Mouse (Mus musculus) fibroblast of lung, adult 2 months (primary cell): ENCODE results near the gene Notch2.
"Not testable (repeated sequence)": the region's sequence is repeated elsewhere in the genome, so short reads cannot be mapped to it uniquely, and the experiment has no call there.

ENCODE experiments used
- DNase-seq: peaks from one replicate; pipeline ENCODE4 v3.0.0-alpha.2; 2011; ENCODE audit warnings: low read depth

The Notch2 gene

GRCm38 (mm10) chr3:98104851-98105471 is 91.6 kb downstream of the Notch2 start:
- DNase-seq: peak; percentile 90

- DNase-seq: no peak
Observed at GRCm38 (mm10) chr3:98105496-98105895, 92.2 kb downstream of the Notch2 start.

- DNase-seq: no peak
Observed at GRCm38 (mm10) chr3:98106115-98106514, 92.8 kb downstream of the Notch2 start.

- peak; percentile 88 for DNase-seq
Observed at GRCm38 (mm10) chr3:98106590-98107313, 93.4 kb downstream of the Notch2 start.

GRCm38 (mm10) chr3:98108416-98108815 is 95.1 kb downstream of the Notch2 start:
- DNase-seq: peak; percentile 93

- DNase-seq: no peak
Observed at GRCm38 (mm10) chr3:98108866-98109265, 95.5 kb downstream of the Notch2 start.

GRCm38 (mm10) chr3:98110610-98111009 is 97.3 kb downstream of the Notch2 start:
- DNase-seq: no peak

GRCm38 (mm10) chr3:98118252-98118651 is 104.9 kb downstream of the Notch2 start:
- no peak for DNase-seq

GRCm38 (mm10) chr3:98119338-98119737 is 106.0 kb downstream of the Notch2 start:
- no peak for DNase-seq

GRCm38 (mm10) chr3:98120884-98121283 is 107.6 kb downstream of the Notch2 start:
- no peak for DNase-seq

GRCm38 (mm10) chr3:98127775-98128174 is 114.4 kb downstream of the Notch2 start:
- DNase-seq: no peak

- no peak for DNase-seq
Observed at GRCm38 (mm10) chr3:98128716-98129115, 115.4 kb downstream of the Notch2 start.

- DNase-seq: not testable (repeated sequence)
Observed at GRCm38 (mm10) chr3:98132140-98132539, 118.8 kb downstream of the Notch2 start.

GRCm38 (mm10) chr3:98132636-98133035 is 119.3 kb downstream of the Notch2 start:
- DNase-seq: no peak

GRCm38 (mm10) chr3:98141456-98141855 is 128.1 kb downstream of the Notch2 start:
- DNase-seq: no peak

- no peak for DNase-seq
Observed at GRCm38 (mm10) chr3:98142862-98143261, 129.5 kb downstream of the Notch2 start.

- no peak for DNase-seq
Observed at GRCm38 (mm10) chr3:98145204-98145603, 131.9 kb downstream of the Notch2 start.

- DNase-seq: no peak
Observed at GRCm38 (mm10) chr3:98146471-98147410, 133.4 kb downstream of the Notch2 start.

GRCm38 (mm10) chr3:98147706-98148105 is 134.4 kb downstream of the Notch2 start:
- no peak for DNase-seq

- no peak for DNase-seq
Observed at GRCm38 (mm10) chr3:98149881-98150280, 136.6 kb downstream of the Notch2 start.

- no peak for DNase-seq
Observed at GRCm38 (mm10) chr3:98151016-98151415, 137.7 kb downstream of the Notch2 start.

GRCm38 (mm10) chr3:98153460-98153859 is 140.1 kb downstream of the Notch2 start:
- DNase-seq: no peak

- DNase-seq: no peak
Observed at GRCm38 (mm10) chr3:98156158-98156557, 142.8 kb downstream of the Notch2 start.
